Mouse (Mus musculus) erythroblast, adult 5-6 weeks (primary cell): ENCODE measurements around the gene Hoxa10. TPM values are rescaled to one million over a fixed set of nuclear protein-coding genes. Genes with fewer than 3 reads are reported as not detected.

Source experiments
- ATAC-seq: replicated peaks from 2 replicates; pipeline ENCODE4 v1.8.0; 2016; ENCODE audit warnings: moderate number of reproducible peaks, mild to moderate bottlenecking, moderate TSS enrichment, inconsistent platforms; ENCODE audit not compliant: poor library complexity, low FRiP score, severe bottlenecking
- total RNA-seq, 2 experiments: library from RNA; stranded (forward) in 1 of 2; stranded (reverse) in 1 of 2; fragments of 150-400 nt in 1 of 2; fragments of 200-764, 138-1000 nt in 1 of 2; gene quantifications; 2 replicates each; pipeline versions ENCODE4 v1.2.3 to v1.2.4; 2015 to 2017; ENCODE audit warnings: low replicate concordance in 2 of 2

Hoxa10 gene
- total RNA-seq, 2 experiments from 2014 or later: not detected

GRCm38 (mm10) chr6:52247766-52248637 is 7.3 kb upstream of the Hoxa10 start:
- no peak for ATAC-seq

GRCm38 (mm10) chr6:52246916-52247315 is 6.3 kb upstream of the Hoxa10 start:
- ATAC-seq: no peak

- no peak for ATAC-seq
These were observed 5.7 kb upstream of the Hoxa10 start for GRCm38 (mm10) chr6:52246403-52246803.

- no peak for ATAC-seq
These were observed 5.1 kb upstream of the Hoxa10 start, which contains the start of gene Hoxa11 for GRCm38 (mm10) chr6:52245757-52246142. Gene Hoxa11 (minus strand): TSS chr6:52245810.

- no peak for ATAC-seq
These were observed 4.5 kb upstream of the Hoxa10 start for GRCm38 (mm10) chr6:52245040-52245756.

GRCm38 (mm10) chr6:52244471-52245039 is 3.9 kb upstream of the Hoxa10 start:
- ATAC-seq: no peak

- ATAC-seq: no peak
These were observed 3.0 kb upstream of the Hoxa10 start for GRCm38 (mm10) chr6:52243681-52244121.

- no peak for ATAC-seq
These were observed 2.2 kb upstream of the Hoxa10 start for GRCm38 (mm10) chr6:52242801-52243332.

GRCm38 (mm10) chr6:52241001-52241621 is 457 bp upstream of the Hoxa10 start:
- no peak for ATAC-seq

- ATAC-seq: no peak
These were observed 847 bp downstream of the Hoxa10 start for GRCm38 (mm10) chr6:52239625-52240388.

- no peak for ATAC-seq
These were observed 1.7 kb downstream of the Hoxa10 start for GRCm38 (mm10) chr6:52238976-52239375.

- no peak for ATAC-seq
These were observed 2.5 kb downstream of the Hoxa10 start for GRCm38 (mm10) chr6:52238155-52238545.

- ATAC-seq: no peak
These were observed 3.1 kb downstream of the Hoxa10 start for GRCm38 (mm10) chr6:52237346-52238154.

GRCm38 (mm10) chr6:52236806-52237205 is 3.8 kb downstream of the Hoxa10 start:
- no peak for ATAC-seq

- no peak for ATAC-seq
These were observed 4.8 kb downstream of the Hoxa10 start for GRCm38 (mm10) chr6:52235866-52236265.

- no peak for ATAC-seq
These were observed 5.4 kb downstream of the Hoxa10 start for GRCm38 (mm10) chr6:52235267-52235666.

GRCm38 (mm10) chr6:52234428-52235140 is 6.1 kb downstream of the Hoxa10 start:
- ATAC-seq: no peak
